Mouse (Mus musculus): Measurements from ENCODE around the gene Bola2.

- TF ChIP-seq CTCF (IDR thresholded peaks at IDR 0.05; ENCODE audit: low read depth) (no peak), EP300 (IDR thresholded peaks at IDR 0.05; ENCODE audit: low read depth) (no peak)
These were observed 1.7 kb downstream of the Bola2 start for GRCm38 (mm10) chr7:126696886-126697285.
